Mouse (Mus musculus) CD8-positive naive resting alpha-beta T cell, adult 2 months (primary cell): ENCODE results near the gene Clec4d.

Source experiments
- DNase-seq, 2 experiments: peaks; one replicate each; pipeline ENCODE4 v3.0.0; 2022; ENCODE audit warnings: low read depth in 2 of 2, low spot score in 2 of 2

The Clec4d gene

GRCm38 (mm10) chr6:123308033-123308432, 46.1 kb downstream of the Clec4d start, which contains the start of gene Vmn2r19:
Gene Vmn2r19, plus strand, starts transcription at chr6:123308333.
- DNase-seq: no peak
